Mouse (Mus musculus): ENCODE measurements at regions not wholly inside any gene's neighbourhood (a gene's known extent, or its start where the extent isn't known, plus 50 kb on each side); places are given as distances from the start of the nearest gene placed in this dataset.

DNA sequence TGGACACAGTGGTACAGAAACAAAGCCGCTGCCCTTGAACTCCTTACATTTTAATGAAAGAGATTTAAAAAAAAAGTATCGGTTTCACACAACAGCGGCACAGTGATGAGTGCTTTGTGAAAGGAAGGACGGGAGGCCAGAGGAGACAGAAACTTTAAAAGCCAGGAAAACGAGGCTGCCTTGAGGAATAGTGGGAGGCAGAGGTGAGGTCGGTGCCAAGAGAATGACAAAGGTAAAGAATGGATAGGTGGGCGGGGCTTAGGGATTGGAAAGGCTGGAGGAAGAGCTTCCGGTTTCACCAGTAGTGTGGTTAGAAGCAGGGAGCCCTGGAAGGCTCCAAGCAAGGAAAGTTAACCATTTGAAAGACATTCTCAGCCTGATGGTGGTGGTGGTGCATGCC lies 88.0 kb upstream of the Arhgap32 start:
- no peak for TF ChIP-seq POLR2A (IDR thresholded peaks at IDR 0.05; ENCODE audit: control insufficient read depth, low read depth, low read length)
- TF ChIP-seq CTCF (IDR thresholded peaks at IDR 0.05; ENCODE audit: control insufficient read depth, insufficient read depth, insufficient replicate concordance, low read depth, low read length) = no peak
